Mouse (Mus musculus): ENCODE data around the gene Zfp354b. TPM values are rescaled to one million over a fixed set of nuclear protein-coding genes. Genes with fewer than 3 reads are reported as not detected.

Gene Zfp354b
- polyA plus RNA-seq, 1 experiment, result 0.11 TPM

DNA sequence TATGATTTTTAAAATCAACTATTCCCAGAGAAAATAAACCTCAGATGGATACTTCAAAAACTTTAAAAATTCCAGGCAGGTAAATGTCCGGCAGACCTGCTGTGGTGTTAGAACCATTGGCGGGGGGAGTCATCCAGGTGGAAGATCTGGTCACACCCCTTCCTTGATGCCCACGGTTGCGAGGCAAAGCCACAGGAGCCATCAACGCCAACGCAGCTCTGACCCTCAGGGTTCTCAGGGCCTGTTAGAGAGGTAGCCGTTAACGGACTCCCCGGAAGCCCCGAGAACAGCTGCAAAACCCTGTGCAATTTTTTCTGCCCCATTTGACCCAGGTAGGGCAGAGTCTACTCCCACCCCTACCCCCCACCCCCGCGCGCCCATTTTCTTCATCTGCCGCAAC, 12.1 kb upstream of the Zfp354b start, which contains the start of gene 4933414I15Rik:
Gene 4933414I15Rik, minus strand, starts transcription at position 260 of the 400 bp plus-strand sequence.
- Histone ChIP-seq H3K79me2 (ENCODE audit: control insufficient read depth, insufficient read depth) (no peaks in the 10 kb centered on the region), H3ac (ENCODE audit: control insufficient read depth, insufficient read length, low read depth) (no peak within 1 kb of the TSS), H3K36me3 (ENCODE audit: control insufficient read depth, insufficient read depth) (no peaks in the 10 kb centered on the region), H3K4me3 (ENCODE audit: insufficient read depth, poor library complexity, severe bottlenecking) (no peak within 1 kb of the TSS), H3K27me3 (ENCODE audit: control insufficient read depth, insufficient read depth, insufficient read length) (peaks cover 32% of the 10 kb centered on the region), H3K79me3 (ENCODE audit: low read depth) (no peaks in the 10 kb centered on the region)
- TF ChIP-seq FOSL1 (IDR thresholded peaks at IDR 0.05; ENCODE audit: insufficient read depth, low read length, poor library complexity, severe bottlenecking) (no peak), MYOG (IDR thresholded peaks at IDR 0.05; ENCODE audit: control insufficient read depth, extremely low read depth, insufficient read length) (no peak), MYOD1 (IDR thresholded peaks at IDR 0.05; ENCODE audit: control insufficient read depth, insufficient read length, low read depth) (no peak), MAX (IDR thresholded peaks at IDR 0.05) (no peak), CTCF (IDR thresholded peaks at IDR 0.05; ENCODE audit: control insufficient read depth, insufficient read depth, insufficient read length) (no peak), USF1 (IDR thresholded peaks at IDR 0.05; ENCODE audit: low read depth) (no peak), CEBPB (IDR thresholded peaks at IDR 0.05; ENCODE audit: low read depth) (no peak)

GRCm38 (mm10) chr11:50942386-50942785, 11.0 kb upstream of the Zfp354b start:
- Histone ChIP-seq H3K79me3 (ENCODE audit: low read depth) (no peaks in the 10 kb centered on the region), H3ac (ENCODE audit: control insufficient read depth, insufficient read length, low read depth) (no peak overlapping the region), H3K27me3 (ENCODE audit: control insufficient read depth, insufficient read depth, insufficient read length) (peaks cover 38% of the 10 kb centered on the region), H3K79me2 (ENCODE audit: control insufficient read depth, insufficient read depth) (no peaks in the 10 kb centered on the region), H3K4me3 (ENCODE audit: insufficient read depth, poor library complexity, severe bottlenecking) (no peak overlapping the region), H3K36me3 (ENCODE audit: control insufficient read depth, insufficient read depth) (no peaks in the 10 kb centered on the region)
- TF ChIP-seq CEBPB (IDR thresholded peaks at IDR 0.05; ENCODE audit: low read depth), result no peak
- TF ChIP-seq FOSL1 (IDR thresholded peaks at IDR 0.05; ENCODE audit: insufficient read depth, low read length, poor library complexity, severe bottlenecking), result no peak
- no peak for TF ChIP-seq MYOD1 (IDR thresholded peaks at IDR 0.05; ENCODE audit: control insufficient read depth, insufficient read length, low read depth)
- TF ChIP-seq MAX (IDR thresholded peaks at IDR 0.05), result no peak
- no peak for TF ChIP-seq MYOG (IDR thresholded peaks at IDR 0.05; ENCODE audit: control insufficient read depth, extremely low read depth, insufficient read length)
- no peak for TF ChIP-seq CTCF (IDR thresholded peaks at IDR 0.05; ENCODE audit: control insufficient read depth, insufficient read depth, insufficient read length)
- TF ChIP-seq USF1 (IDR thresholded peaks at IDR 0.05; ENCODE audit: low read depth), result no peak

GRCm38 (mm10) chr11:50939621-50940366, 8.4 kb upstream of the Zfp354b start:
- Histone ChIP-seq H3K36me3 (ENCODE audit: control insufficient read depth, insufficient read depth) (no peaks in the 10 kb centered on the region), H3K79me2 (ENCODE audit: control insufficient read depth, insufficient read depth) (no peaks in the 10 kb centered on the region), H3K27me3 (ENCODE audit: control insufficient read depth, insufficient read depth, insufficient read length) (peaks cover 49% of the 10 kb centered on the region), H3ac (ENCODE audit: control insufficient read depth, insufficient read length, low read depth) (no peak overlapping the region), H3K79me3 (ENCODE audit: low read depth) (no peaks in the 10 kb centered on the region), H3K4me3 (ENCODE audit: insufficient read depth, poor library complexity, severe bottlenecking) (no peak overlapping the region)
- TF ChIP-seq MAX (IDR thresholded peaks at IDR 0.05), result no peak
- TF ChIP-seq MYOD1 (IDR thresholded peaks at IDR 0.05; ENCODE audit: control insufficient read depth, insufficient read length, low read depth), result no peak
- TF ChIP-seq CEBPB (IDR thresholded peaks at IDR 0.05; ENCODE audit: low read depth), result no peak
- TF ChIP-seq CTCF (IDR thresholded peaks at IDR 0.05; ENCODE audit: control insufficient read depth, insufficient read depth, insufficient read length), result peak; percentile 52

DNA sequence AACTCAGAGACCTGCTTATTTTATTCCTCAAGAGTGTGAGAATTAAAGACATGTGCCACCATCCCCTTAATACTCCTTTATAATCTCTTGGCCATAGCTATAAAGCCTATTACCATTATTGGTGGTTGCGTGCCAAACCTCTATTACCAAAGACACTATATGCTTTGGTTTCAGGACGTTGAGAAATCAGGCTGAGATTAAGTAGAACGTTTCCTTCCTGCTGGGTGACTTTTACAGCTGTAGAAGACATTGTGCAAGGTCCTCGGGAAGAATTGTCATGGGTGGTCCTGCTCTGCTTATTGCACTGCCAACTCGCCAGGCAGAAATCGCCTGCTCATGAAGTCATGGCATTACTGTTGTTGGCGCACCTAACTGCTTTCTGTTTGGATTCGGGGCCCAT, 7.0 kb upstream of the Zfp354b start:
- no peak overlapping the region for H3ac ChIP-seq (ENCODE audit: control insufficient read depth, insufficient read length, low read depth)
- H3K79me2 ChIP-seq (ENCODE audit: control insufficient read depth, insufficient read depth), result no peaks in the 10 kb centered on the region
- no peaks in the 10 kb centered on the region for H3K36me3 ChIP-seq (ENCODE audit: control insufficient read depth, insufficient read depth)
- H3K79me3 ChIP-seq (ENCODE audit: low read depth), result no peaks in the 10 kb centered on the region
- peaks cover 51% of the 10 kb centered on the region for H3K27me3 ChIP-seq (ENCODE audit: control insufficient read depth, insufficient read depth, insufficient read length)
- H3K4me3 ChIP-seq (ENCODE audit: insufficient read depth, poor library complexity, severe bottlenecking), result no peak overlapping the region
- TF ChIP-seq FOSL1 (IDR thresholded peaks at IDR 0.05; ENCODE audit: insufficient read depth, low read length, poor library complexity, severe bottlenecking), result no peak
- no peak for TF ChIP-seq CTCF (IDR thresholded peaks at IDR 0.05; ENCODE audit: control insufficient read depth, insufficient read depth, insufficient read length)
- no peak for TF ChIP-seq CEBPB (IDR thresholded peaks at IDR 0.05; ENCODE audit: low read depth)
- no peak for TF ChIP-seq MYOD1 (IDR thresholded peaks at IDR 0.05; ENCODE audit: control insufficient read depth, insufficient read length, low read depth)
- TF ChIP-seq MAX (IDR thresholded peaks at IDR 0.05), result no peak
- TF ChIP-seq USF1 (IDR thresholded peaks at IDR 0.05; ENCODE audit: low read depth), result no peak
- TF ChIP-seq MYOG (IDR thresholded peaks at IDR 0.05; ENCODE audit: control insufficient read depth, extremely low read depth, insufficient read length), result no peak

DNA sequence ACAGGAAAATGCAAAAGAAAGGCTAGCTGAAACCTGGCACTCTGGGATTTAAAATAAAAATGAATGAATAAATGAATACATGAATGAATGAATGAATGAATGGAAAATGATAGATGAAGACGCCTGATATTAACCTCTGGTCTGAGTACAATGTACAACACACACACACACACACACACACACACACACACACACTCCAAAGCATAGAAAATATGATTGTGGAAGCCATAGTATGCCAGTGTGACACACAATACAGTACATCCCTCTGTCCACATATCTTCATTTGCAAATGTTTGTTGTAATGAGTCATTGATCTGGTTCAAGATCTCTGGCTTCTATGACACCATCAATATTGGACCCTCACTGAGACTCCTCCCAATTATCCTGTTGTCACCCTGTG, 607 bp upstream of the Zfp354b start:
- no peaks in the 10 kb centered on the region for H3K79me3 ChIP-seq (ENCODE audit: low read depth)
- no peaks in the 10 kb centered on the region for H3K79me2 ChIP-seq (ENCODE audit: control insufficient read depth, insufficient read depth)
- no peak overlapping the region for H3K4me3 ChIP-seq (ENCODE audit: insufficient read depth, poor library complexity, severe bottlenecking)
- TF ChIP-seq CEBPB (IDR thresholded peaks at IDR 0.05; ENCODE audit: low read depth) (no peak), MAX (IDR thresholded peaks at IDR 0.05) (no peak), FOSL1 (IDR thresholded peaks at IDR 0.05; ENCODE audit: insufficient read depth, low read length, poor library complexity, severe bottlenecking) (no peak), MYOG (IDR thresholded peaks at IDR 0.05; ENCODE audit: control insufficient read depth, extremely low read depth, insufficient read length) (no peak), CTCF (IDR thresholded peaks at IDR 0.05; ENCODE audit: control insufficient read depth, insufficient read depth, insufficient read length) (no peak), MYOD1 (IDR thresholded peaks at IDR 0.05; ENCODE audit: control insufficient read depth, insufficient read length, low read depth) (no peak), USF1 (IDR thresholded peaks at IDR 0.05; ENCODE audit: low read depth) (no peak)
- H3ac ChIP-seq (ENCODE audit: control insufficient read depth, insufficient read length, low read depth), result no peak overlapping the region
- H3K36me3 ChIP-seq (ENCODE audit: control insufficient read depth, insufficient read depth), result no peaks in the 10 kb centered on the region
- peaks cover 15% of the 10 kb centered on the region for H3K27me3 ChIP-seq (ENCODE audit: control insufficient read depth, insufficient read depth, insufficient read length)

Measured in C2C12 (cell line).